Mouse (Mus musculus): ENCODE data around the gene Bmf. TPM values are rescaled to one million over a fixed set of nuclear protein-coding genes. Genes with fewer than 3 reads are reported as not detected.

Gene Bmf
- total and polyA plus RNA-seq, 2 experiments = 3.9 to 17.0 TPM

DNA sequence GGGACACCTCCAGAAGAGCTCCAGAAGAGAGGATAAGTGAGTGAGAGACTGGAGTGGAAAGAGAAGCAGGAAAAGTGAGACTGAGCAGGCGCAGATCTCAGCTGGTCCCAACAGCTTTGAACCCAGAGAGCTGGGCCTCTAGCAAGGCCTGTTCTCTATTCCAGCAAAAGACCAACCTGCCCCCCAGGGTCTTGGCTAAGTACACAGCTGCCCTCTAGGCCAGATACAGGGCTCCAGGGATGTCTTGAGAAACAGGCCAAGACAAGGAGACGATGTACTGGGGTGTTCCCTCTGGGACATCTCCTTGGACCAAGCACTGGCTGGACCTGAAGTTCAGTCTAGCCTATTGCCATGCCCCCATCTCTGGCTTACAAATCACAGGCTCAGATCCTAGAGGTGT is 49.3 kb downstream of the Bmf start:
- no peaks in the 10 kb centered on the region for H3K4me1 ChIP-seq (ENCODE audit: control insufficient read depth, insufficient read depth, low read length)
- H3K79me2 ChIP-seq (ENCODE audit: control insufficient read depth, insufficient read depth, low read length) = no peaks in the 10 kb centered on the region
- H3K9ac ChIP-seq (ENCODE audit: low read depth, low read length) = no peak overlapping the region
- no peaks in the 10 kb centered on the region for H3K27me3 ChIP-seq (ENCODE audit: control insufficient read depth, insufficient read depth, low read length)
- no peak overlapping the region for H3K27ac ChIP-seq (replicated peaks; ENCODE audit: insufficient read depth, low read depth, low read length)
- no peaks in the 10 kb centered on the region for H3K36me3 ChIP-seq (ENCODE audit: control insufficient read depth, insufficient read depth, low read length)
- TF ChIP-seq POLR2A (IDR thresholded peaks at IDR 0.05; ENCODE audit: extremely low read depth, insufficient read depth, low read length) = no peak
- no peak for TF ChIP-seq CTCF (IDR thresholded peaks at IDR 0.05; ENCODE audit: low read depth, low read length)
- no peak overlapping the region for H3K4me3 ChIP-seq (ENCODE audit: insufficient read depth, low read depth, low read length)
- DNase-seq (ENCODE audit: extremely low read depth, low read depth, low spot score) = no peak
- 93% methylated on average over 2 of the region's 2 CpGs for WGBS

- no peak overlapping the region for H3K27ac ChIP-seq (replicated peaks; ENCODE audit: insufficient read depth, low read depth, low read length)
- no peaks in the 10 kb centered on the region for H3K36me3 ChIP-seq (ENCODE audit: control insufficient read depth, insufficient read depth, low read length)
- no peak overlapping the region for H3K9ac ChIP-seq (ENCODE audit: low read depth, low read length)
- no peak for DNase-seq (ENCODE audit: extremely low read depth, low read depth, low spot score)
- TF ChIP-seq POLR2A (IDR thresholded peaks at IDR 0.05; ENCODE audit: extremely low read depth, insufficient read depth, low read length) (no peak), CTCF (IDR thresholded peaks at IDR 0.05; ENCODE audit: low read depth, low read length) (no peak)
- no peaks in the 10 kb centered on the region for H3K4me1 ChIP-seq (ENCODE audit: control insufficient read depth, insufficient read depth, low read length)
- H3K79me2 ChIP-seq (ENCODE audit: control insufficient read depth, insufficient read depth, low read length) = no peaks in the 10 kb centered on the region
- no peaks in the 10 kb centered on the region for H3K27me3 ChIP-seq (ENCODE audit: control insufficient read depth, insufficient read depth, low read length)
- H3K4me3 ChIP-seq (ENCODE audit: insufficient read depth, low read depth, low read length) = no peak overlapping the region
- 79% methylated on average over 20 of the region's 20 CpGs for WGBS
These were observed 50.1 kb downstream of the Bmf start for GRCm38 (mm10) chr2:118499135-118499961.

- no peak overlapping the region for H3K4me3 ChIP-seq (ENCODE audit: insufficient read depth, low read depth, low read length)
- no peak overlapping the region for H3K9ac ChIP-seq (ENCODE audit: low read depth, low read length)
- H3K4me1 ChIP-seq (ENCODE audit: control insufficient read depth, insufficient read depth, low read length) = no peaks in the 10 kb centered on the region
- H3K27ac ChIP-seq (replicated peaks; ENCODE audit: insufficient read depth, low read depth, low read length) = no peak overlapping the region
- no peaks in the 10 kb centered on the region for H3K27me3 ChIP-seq (ENCODE audit: control insufficient read depth, insufficient read depth, low read length)
- H3K36me3 ChIP-seq (ENCODE audit: control insufficient read depth, insufficient read depth, low read length) = no peaks in the 10 kb centered on the region
- 92% methylated on average over 6 of the region's 6 CpGs for WGBS
- TF ChIP-seq CTCF (IDR thresholded peaks at IDR 0.05; ENCODE audit: low read depth, low read length) = no peak
- no peaks in the 10 kb centered on the region for H3K79me2 ChIP-seq (ENCODE audit: control insufficient read depth, insufficient read depth, low read length)
- no peak for DNase-seq (ENCODE audit: extremely low read depth, low read depth, low spot score)
These were observed 51.0 kb downstream of the Bmf start for GRCm38 (mm10) chr2:118498476-118498875.

DNA sequence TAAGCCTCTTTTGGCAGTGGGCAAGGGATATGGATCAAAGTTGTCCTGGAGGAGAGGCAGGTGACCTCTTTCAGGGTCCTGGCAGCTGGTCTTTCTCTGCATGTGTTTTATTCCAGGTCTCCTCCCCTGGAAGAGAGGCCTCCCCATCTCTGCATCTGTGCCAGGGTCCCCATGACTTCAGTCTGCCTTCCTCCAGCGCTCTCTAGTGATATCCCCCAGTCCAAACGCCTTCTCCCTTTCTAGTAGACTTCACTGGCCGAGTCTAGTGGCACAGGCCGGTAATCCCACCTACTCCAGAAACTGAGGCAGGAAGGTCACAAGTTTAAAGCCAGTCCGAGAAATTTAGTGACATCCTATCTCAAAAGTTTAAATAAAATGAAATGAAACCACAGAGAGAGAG is 51.6 kb downstream of the Bmf start:
- Histone ChIP-seq H3K27ac (replicated peaks; ENCODE audit: insufficient read depth, low read depth, low read length) (no peak overlapping the region), H3K79me2 (ENCODE audit: control insufficient read depth, insufficient read depth, low read length) (no peaks in the 10 kb centered on the region), H3K4me3 (ENCODE audit: insufficient read depth, low read depth, low read length) (no peak overlapping the region), H3K36me3 (ENCODE audit: control insufficient read depth, insufficient read depth, low read length) (no peaks in the 10 kb centered on the region), H3K27me3 (ENCODE audit: control insufficient read depth, insufficient read depth, low read length) (no peaks in the 10 kb centered on the region), H3K9ac (ENCODE audit: low read depth, low read length) (no peak overlapping the region), H3K4me1 (ENCODE audit: control insufficient read depth, insufficient read depth, low read length) (no peaks in the 10 kb centered on the region)
- DNase-seq (ENCODE audit: extremely low read depth, low read depth, low spot score) = no peak
- 90% methylated on average over 5 of the region's 5 CpGs for WGBS
- TF ChIP-seq CTCF (IDR thresholded peaks at IDR 0.05; ENCODE audit: low read depth, low read length) (no peak), POLR2A (IDR thresholded peaks at IDR 0.05; ENCODE audit: extremely low read depth, insufficient read depth, low read length) (no peak)

DNA sequence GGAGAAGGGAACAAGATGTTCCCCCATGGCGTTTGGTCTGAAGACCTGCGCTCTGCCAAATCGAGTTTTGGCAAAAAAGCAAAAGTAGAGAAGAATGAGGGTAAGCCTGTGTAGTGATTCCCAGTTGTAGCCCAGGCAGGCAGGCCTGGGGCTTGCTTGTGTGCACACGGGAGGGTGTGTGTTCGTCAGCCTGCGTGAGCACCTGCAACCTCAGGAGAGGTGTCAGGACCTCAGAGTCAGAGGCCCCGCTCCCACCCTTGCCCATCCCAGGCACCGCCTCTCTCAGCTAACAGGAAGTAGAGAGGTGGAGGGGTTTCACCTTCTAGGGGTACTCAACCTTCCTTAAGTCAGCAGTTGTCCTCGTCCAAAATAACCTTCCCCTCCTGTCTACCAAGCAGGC is 54.5 kb downstream of the Bmf start:
- TF ChIP-seq CTCF (IDR thresholded peaks at IDR 0.05; ENCODE audit: low read depth, low read length) (no peak), POLR2A (IDR thresholded peaks at IDR 0.05; ENCODE audit: extremely low read depth, insufficient read depth, low read length) (no peak)
- peaks cover 11% of the 10 kb centered on the region for H3K4me1 ChIP-seq (ENCODE audit: control insufficient read depth, insufficient read depth, low read length)
- WGBS = 90% methylated on average over 9 of the region's 9 CpGs
- no peak overlapping the region for H3K4me3 ChIP-seq (ENCODE audit: insufficient read depth, low read depth, low read length)
- H3K27ac ChIP-seq (replicated peaks; ENCODE audit: insufficient read depth, low read depth, low read length) = no peak overlapping the region
- no peaks in the 10 kb centered on the region for H3K79me2 ChIP-seq (ENCODE audit: control insufficient read depth, insufficient read depth, low read length)
- DNase-seq (ENCODE audit: extremely low read depth, low read depth, low spot score) = no peak
- H3K9ac ChIP-seq (ENCODE audit: low read depth, low read length) = no peak overlapping the region
- no peaks in the 10 kb centered on the region for H3K27me3 ChIP-seq (ENCODE audit: control insufficient read depth, insufficient read depth, low read length)
- no peaks in the 10 kb centered on the region for H3K36me3 ChIP-seq (ENCODE audit: control insufficient read depth, insufficient read depth, low read length)

DNA sequence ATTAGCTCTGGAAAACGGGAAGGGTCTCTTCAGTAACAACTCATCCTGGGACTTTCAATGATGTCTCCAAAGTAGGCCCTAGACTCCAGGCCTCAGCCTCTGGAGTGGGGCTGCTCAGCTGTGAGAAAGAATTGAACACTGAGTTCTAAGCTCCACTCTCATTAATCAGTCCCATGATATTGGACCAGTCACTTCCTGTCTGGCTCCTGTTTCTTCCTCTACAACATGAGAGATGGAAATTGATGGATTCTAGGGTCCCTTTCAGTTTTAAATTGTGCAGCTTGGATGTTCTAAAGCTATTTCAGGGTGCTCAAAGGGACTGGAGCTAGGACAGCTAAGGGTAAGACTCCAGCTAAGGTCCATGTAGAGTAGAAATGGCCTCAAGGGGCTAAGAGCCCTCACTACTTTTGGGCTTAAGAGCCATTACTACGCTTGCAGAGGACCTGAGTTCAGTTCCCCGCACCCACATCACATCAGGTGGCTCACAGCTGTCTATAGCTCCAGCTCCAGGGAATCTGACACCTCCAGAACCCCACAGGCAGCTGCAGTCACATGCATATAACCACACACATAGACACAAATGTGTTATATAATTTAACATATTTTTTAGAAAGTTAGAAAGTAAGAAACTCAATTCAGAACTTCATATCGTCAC is 57.6 kb downstream of the Bmf start:
- Histone ChIP-seq H3K4me1 (ENCODE audit: control insufficient read depth, insufficient read depth, low read length) (peaks cover 17% of the 10 kb centered on the region), H3K27me3 (ENCODE audit: control insufficient read depth, insufficient read depth, low read length) (no peaks in the 10 kb centered on the region), H3K27ac (replicated peaks; ENCODE audit: insufficient read depth, low read depth, low read length) (peak overlapping the region; percentile 20; the same call in 1 of the 2 replicates), H3K9ac (ENCODE audit: low read depth, low read length) (no peak overlapping the region), H3K4me3 (ENCODE audit: insufficient read depth, low read depth, low read length) (no peak overlapping the region), H3K79me2 (ENCODE audit: control insufficient read depth, insufficient read depth, low read length) (no peaks in the 10 kb centered on the region), H3K36me3 (ENCODE audit: control insufficient read depth, insufficient read depth, low read length) (no peaks in the 10 kb centered on the region)
- DNase-seq (ENCODE audit: extremely low read depth, low read depth, low spot score) = no peak
- TF ChIP-seq CTCF (IDR thresholded peaks at IDR 0.05; ENCODE audit: low read depth, low read length) (no peak), POLR2A (IDR thresholded peaks at IDR 0.05; ENCODE audit: extremely low read depth, insufficient read depth, low read length) (no peak)
- 90% methylated on average over 4 of the region's 4 CpGs for WGBS
